Mouse (Mus musculus) kidney, postnatal 0 days (tissue): Measurements from ENCODE around the gene Med29. TPM values are rescaled to one million over a fixed set of nuclear protein-coding genes. Genes with fewer than 3 reads are reported as not detected.
A peak's percentile ranks its signal among the peaks of the same experiment; 100 is the strongest.
"Not testable (repeated sequence)": the region's sequence is repeated elsewhere in the genome, so short reads cannot be mapped to it uniquely, and the experiment has no call there.

Experiments used
- ATAC-seq: fragments of 200-750 bp; cut with Nextera tagmentation; replicated peaks from 2 replicates; pipeline ENCODE4 v1.8.0; 2017; ENCODE audit warnings: low read depth, moderate number of reproducible peaks, moderate TSS enrichment, moderate library complexity; ENCODE audit not compliant: low FRiP score
- DNase-seq: peaks from one replicate; pipeline ENCODE4 v3.0.0-alpha.2; 2016; ENCODE audit warnings: low spot score
- H3K27ac ChIP-seq: fragments of 300-500 bp; sonication (generic); 2 replicates; pipeline ENCODE4 v1.5.1; 2014; ENCODE audit warnings: mild to moderate bottlenecking
- H3K27me3 ChIP-seq: fragments of 300-500 bp; sonication (generic); 2 replicates; pipeline ENCODE4 v1.6.1; 2014; ENCODE audit warnings: low read length, mixed read lengths; ENCODE audit not compliant: insufficient read depth
- H3K36me3 ChIP-seq: fragments of 300-500 bp; sonication (generic); 2 replicates; pipeline ENCODE4 v1.6.1; 2014; ENCODE audit warnings: low read length, mixed read lengths; ENCODE audit not compliant: insufficient read depth
- H3K4me1 ChIP-seq: fragments of 300-500 bp; sonication (generic); replicated peaks from 2 replicates; pipeline ENCODE4 v1.6.1; 2014; ENCODE audit warnings: antibody characterized with exemption, low read length, mixed read lengths; ENCODE audit not compliant: insufficient read depth
- H3K4me2 ChIP-seq: fragments of 300-500 bp; sonication (generic); 2 replicates; pipeline ENCODE4 v1.6.1; 2014; ENCODE audit warnings: mild to moderate bottlenecking, low read length, moderate library complexity, mixed read lengths
- H3K4me3 ChIP-seq: fragments of 300-500 bp; sonication (generic); replicated peaks from 2 replicates; pipeline ENCODE4 v1.5.1; 2014; ENCODE audit warnings: low read depth, low read length
- H3K9ac ChIP-seq: fragments of 300-500 bp; sonication (generic); 2 replicates; pipeline ENCODE4 v1.6.1; 2014; ENCODE audit warnings: low read depth, low read length
- H3K9me3 ChIP-seq: fragments of 300-500 bp; sonication (generic); replicated peaks from 2 replicates; pipeline ENCODE4 v1.6.1; 2016; ENCODE audit warnings: low read length, inconsistent platforms, mixed read lengths
- CTCF ChIP-seq: IDR thresholded peaks from 2 replicates; pipeline ENCODE4 v1.5.1; 2016; ENCODE audit warnings: antibody characterized with exemption, low read depth, mild to moderate bottlenecking, moderate library complexity
- WGBS: fragments of 180-500 bp; shearing (Covaris S2); extraction: QIAGEN DNeasy Blood & Tissue Kit; methylation state at CpG from one replicate; pipeline ENCODE4 v1.1.7; 2014; 5-methylcytosine and 5-hydroxymethylcytosine counted together
- polyA plus RNA-seq: library from polyadenylated mRNA; unstranded; fragments of >200 nt; fragmentation: Nextera tagmentation; extraction: Ambion mirVana; gene quantifications from 2 replicates; pipeline ENCODE4 v1.2.1, GENCODE M21; 2015

The Med29 gene
- polyA plus RNA-seq, 1 experiment from 2014 or later = 47.8 TPM

- H3K9me3 ChIP-seq = no peaks in the 10 kb centered on the region
- H3K27ac ChIP-seq = no peak overlapping the region
- no peak overlapping the region for H3K9ac ChIP-seq
- ATAC-seq (no peak), DNase-seq (no peak)
- H3K4me3 ChIP-seq = no peak overlapping the region
- no peaks in the 10 kb centered on the region for H3K27me3 ChIP-seq
- WGBS = 100% methylated on average over 1 of the region's 1 CpGs
- no peak overlapping the region for H3K4me2 ChIP-seq
- peaks cover 76% of the 10 kb centered on the region for H3K36me3 ChIP-seq
- no peaks in the 10 kb centered on the region for H3K4me1 ChIP-seq
- no peak for TF ChIP-seq CTCF
Observed at GRCm38 (mm10) chr7:28401030-28401429, 8.5 kb upstream of the Med29 start.

GRCm38 (mm10) chr7:28398696-28399340 is 6.3 kb upstream of the Med29 start:
- H3K9ac ChIP-seq = no peak overlapping the region
- no peak overlapping the region for H3K27ac ChIP-seq
- no peak for TF ChIP-seq CTCF
- ATAC-seq (no peak), DNase-seq (no peak)
- peaks cover 67% of the 10 kb centered on the region for H3K36me3 ChIP-seq
- H3K9me3 ChIP-seq = no peaks in the 10 kb centered on the region
- H3K4me3 ChIP-seq = no peak overlapping the region
- H3K27me3 ChIP-seq = no peaks in the 10 kb centered on the region
- H3K4me1 ChIP-seq = no peaks in the 10 kb centered on the region
- no peak overlapping the region for H3K4me2 ChIP-seq
- 88% methylated on average over 10 of the region's 10 CpGs for WGBS

DNA sequence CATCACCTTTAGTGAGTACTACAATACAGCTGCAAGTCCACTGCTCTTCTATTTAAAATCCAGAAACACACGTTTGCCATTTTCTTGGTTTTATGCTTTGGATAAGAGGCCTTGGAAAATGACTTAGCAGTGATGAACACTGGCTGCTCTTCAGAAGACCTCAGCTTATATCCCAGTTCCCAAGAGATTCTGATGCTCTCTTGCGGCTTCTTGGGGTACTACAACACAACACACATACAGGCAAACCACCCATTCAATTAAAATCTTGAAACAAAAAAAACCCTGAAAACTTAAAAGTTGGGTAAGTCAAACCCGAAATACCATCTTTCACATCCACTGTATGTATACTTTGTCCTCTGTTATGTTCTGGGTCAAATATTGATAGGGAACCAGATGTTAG is 5.5 kb upstream of the Med29 start:
- Histone ChIP-seq H3K4me3 (no peak overlapping the region), H3K27ac (no peak overlapping the region), H3K27me3 (no peaks in the 10 kb centered on the region), H3K9me3 (no peaks in the 10 kb centered on the region), H3K4me1 (no peaks in the 10 kb centered on the region), H3K4me2 (no peak overlapping the region), H3K9ac (no peak overlapping the region), H3K36me3 (peaks cover 59% of the 10 kb centered on the region)
- peak; percentile 60 for TF ChIP-seq CTCF
- ATAC-seq = no peak
- DNase-seq = peak; percentile 71
- 62% methylated on average over 3 of the region's 3 CpGs for WGBS

- Histone ChIP-seq H3K9ac (no peak overlapping the region), H3K27ac (no peak overlapping the region), H3K9me3 (no peaks in the 10 kb centered on the region), H3K4me3 (no peak overlapping the region), H3K4me1 (0 out of 2 replicates have a peak, but pooled peaks cover 6% of the 10 kb centered on the region), H3K36me3 (peaks cover 36% of the 10 kb centered on the region), H3K4me2 (no peak overlapping the region), H3K27me3 (no peaks in the 10 kb centered on the region)
- TF ChIP-seq CTCF = no peak
- ATAC-seq = no peak
- WGBS = 98% methylated on average over 4 of the region's 4 CpGs
- DNase-seq = no peak
Observed at GRCm38 (mm10) chr7:28395425-28395824, 2.9 kb upstream of the Med29 start.

DNA sequence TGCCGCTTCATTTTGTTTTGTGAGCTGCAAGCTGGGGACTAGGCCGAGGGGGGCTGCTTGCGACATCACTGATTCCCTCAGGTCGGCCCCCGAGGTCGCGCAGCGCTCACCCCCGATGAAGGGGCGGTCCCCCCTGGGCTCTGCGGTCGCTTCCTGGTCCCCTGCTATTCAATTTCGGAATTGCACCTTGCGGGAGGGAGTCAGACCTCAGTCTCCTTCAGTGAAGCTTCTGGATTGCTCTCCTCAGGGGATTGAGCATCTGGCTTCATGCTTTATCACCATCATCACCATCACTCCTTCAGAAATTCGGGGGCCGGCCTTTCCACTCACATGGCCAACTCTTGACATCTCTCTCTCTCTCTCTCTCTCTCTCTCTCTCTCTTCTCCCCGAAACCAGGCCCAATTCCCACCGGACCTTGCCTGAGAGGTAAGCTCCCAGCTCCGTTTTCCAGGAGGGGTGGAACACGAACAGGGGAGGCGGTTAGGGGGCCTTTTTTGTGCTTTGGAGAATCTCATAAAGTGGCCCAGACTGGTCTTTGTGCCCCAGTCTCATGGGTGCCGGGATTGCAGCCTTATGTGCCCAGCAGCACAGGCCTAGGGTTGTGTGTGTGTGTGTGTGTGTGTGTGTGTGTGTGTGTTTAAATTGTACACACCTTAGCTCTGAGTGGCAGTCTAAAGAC is 904 bp upstream of the Med29 start:
- Histone ChIP-seq H3K27ac (peak overlapping the region; percentile 72), H3K4me1 (0 out of 2 replicates have a peak, but pooled peaks cover 6% of the 10 kb centered on the region), H3K27me3 (no peaks in the 10 kb centered on the region), H3K36me3 (peaks cover 29% of the 10 kb centered on the region; the same call in 1 of the 2 replicates), H3K9ac (peak overlapping the region; percentile 90), H3K9me3 (no peaks in the 10 kb centered on the region), H3K4me2 (peak overlapping the region; percentile 95), H3K4me3 (peak overlapping the region; percentile 82)
- ATAC-seq (no peak), DNase-seq (no peak)
- TF ChIP-seq CTCF = no peak
- WGBS = 5% methylated on average over 22 of the region's 22 CpGs

DNA sequence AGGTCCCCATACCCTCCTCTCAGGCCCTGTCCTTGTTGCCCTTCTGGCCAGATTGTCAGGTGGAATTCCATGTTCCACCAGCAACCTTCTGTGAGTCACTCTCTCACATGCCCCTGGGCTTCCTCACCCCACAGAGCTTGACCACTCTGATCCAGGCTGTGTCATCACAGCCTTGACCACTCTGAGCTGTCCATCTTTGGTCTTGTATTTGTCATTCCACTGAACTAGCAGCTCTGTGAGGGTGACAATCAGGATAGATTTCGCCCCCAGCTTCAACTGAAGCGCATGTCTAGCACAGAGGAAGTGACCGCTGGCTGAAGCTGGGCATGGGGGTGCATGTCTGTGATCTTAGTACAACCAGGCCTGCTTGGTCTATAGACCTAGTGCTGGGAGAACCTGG is 2.2 kb downstream of the Med29 start:
- 96% methylated on average over 3 of the region's 3 CpGs for WGBS
- Histone ChIP-seq H3K4me3 (no peak overlapping the region), H3K4me1 (0 out of 2 replicates have a peak, but pooled peaks cover 6% of the 10 kb centered on the region), H3K36me3 (peaks cover 22% of the 10 kb centered on the region; the same call in 1 of the 2 replicates), H3K9me3 (no peaks in the 10 kb centered on the region), H3K27ac (no peak overlapping the region), H3K9ac (no peak overlapping the region), H3K4me2 (no peak overlapping the region), H3K27me3 (no peaks in the 10 kb centered on the region)
- TF ChIP-seq CTCF = no peak
- DNase-seq (no peak), ATAC-seq (no peak)

DNA sequence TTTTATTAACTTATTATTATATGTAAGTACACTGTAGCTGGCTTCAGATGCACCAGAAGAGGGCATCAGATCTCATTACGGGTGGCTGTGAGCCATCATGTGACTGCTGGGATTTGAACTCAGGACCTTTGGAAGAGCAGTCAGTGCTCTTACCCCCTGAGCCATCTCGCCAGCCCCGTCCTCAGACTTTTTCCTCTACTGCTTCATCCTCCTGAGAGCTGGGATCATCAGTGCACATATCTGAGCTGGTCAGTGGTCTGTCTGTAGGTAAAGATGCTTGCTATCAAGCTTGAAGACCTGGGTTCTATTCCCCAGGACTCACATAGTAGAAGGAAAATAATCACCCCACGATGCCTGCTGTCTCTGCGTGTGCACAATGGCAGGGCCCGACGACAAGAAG is 5.1 kb downstream of the Med29 start:
- H3K9me3 ChIP-seq, H3K27me3 ChIP-seq, H3K4me2 ChIP-seq, H3K27ac ChIP-seq, DNase-seq, H3K9ac ChIP-seq, H3K4me3 ChIP-seq, ATAC-seq: not testable (repeated sequence)
- H3K36me3 ChIP-seq = peaks cover 19% of the 10 kb centered on the region; the same call in 1 of the 2 replicates
- 85% methylated on average over 7 of the region's 7 CpGs for WGBS
- H3K4me1 ChIP-seq = peaks cover 18% of the 10 kb centered on the region

DNA sequence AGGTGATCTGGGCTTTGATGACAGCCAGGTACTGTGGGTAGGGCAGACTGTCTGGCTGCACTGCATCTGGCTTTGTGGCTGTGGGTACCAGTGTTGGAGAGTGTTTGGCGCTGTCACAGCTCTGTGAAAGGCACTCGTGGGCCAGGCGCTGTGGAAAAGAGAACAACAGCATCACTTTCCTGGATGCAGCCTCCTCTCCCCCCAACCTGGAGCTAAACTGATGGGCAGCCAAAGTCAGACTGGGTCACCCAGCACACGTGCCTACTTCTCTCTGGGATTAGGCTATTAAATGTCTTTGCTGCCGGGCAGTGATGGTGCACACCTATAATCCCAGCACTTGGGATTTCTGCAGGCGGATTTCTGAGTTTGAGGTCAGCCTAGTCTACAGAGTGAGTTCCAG is 5.6 kb downstream of the Med29 start:
- not testable (repeated sequence) for H3K4me3 ChIP-seq, H3K9me3 ChIP-seq, H3K27me3 ChIP-seq, H3K9ac ChIP-seq, DNase-seq, H3K4me2 ChIP-seq, H3K27ac ChIP-seq
- Histone ChIP-seq H3K36me3 (peaks cover 19% of the 10 kb centered on the region; the same call in 1 of the 2 replicates), H3K4me1 (peaks cover 19% of the 10 kb centered on the region)
- peak; percentile 4; the same call in 1 of the 2 replicates for ATAC-seq
- WGBS = 74% methylated on average over 6 of the region's 6 CpGs
